Mouse (Mus musculus): ENCODE results near the gene Mnat1.
"Not testable (repeated sequence)": the region's sequence is repeated elsewhere in the genome, so short reads cannot be mapped to it uniquely, and the experiment has no call there.

Gene Mnat1

DNA sequence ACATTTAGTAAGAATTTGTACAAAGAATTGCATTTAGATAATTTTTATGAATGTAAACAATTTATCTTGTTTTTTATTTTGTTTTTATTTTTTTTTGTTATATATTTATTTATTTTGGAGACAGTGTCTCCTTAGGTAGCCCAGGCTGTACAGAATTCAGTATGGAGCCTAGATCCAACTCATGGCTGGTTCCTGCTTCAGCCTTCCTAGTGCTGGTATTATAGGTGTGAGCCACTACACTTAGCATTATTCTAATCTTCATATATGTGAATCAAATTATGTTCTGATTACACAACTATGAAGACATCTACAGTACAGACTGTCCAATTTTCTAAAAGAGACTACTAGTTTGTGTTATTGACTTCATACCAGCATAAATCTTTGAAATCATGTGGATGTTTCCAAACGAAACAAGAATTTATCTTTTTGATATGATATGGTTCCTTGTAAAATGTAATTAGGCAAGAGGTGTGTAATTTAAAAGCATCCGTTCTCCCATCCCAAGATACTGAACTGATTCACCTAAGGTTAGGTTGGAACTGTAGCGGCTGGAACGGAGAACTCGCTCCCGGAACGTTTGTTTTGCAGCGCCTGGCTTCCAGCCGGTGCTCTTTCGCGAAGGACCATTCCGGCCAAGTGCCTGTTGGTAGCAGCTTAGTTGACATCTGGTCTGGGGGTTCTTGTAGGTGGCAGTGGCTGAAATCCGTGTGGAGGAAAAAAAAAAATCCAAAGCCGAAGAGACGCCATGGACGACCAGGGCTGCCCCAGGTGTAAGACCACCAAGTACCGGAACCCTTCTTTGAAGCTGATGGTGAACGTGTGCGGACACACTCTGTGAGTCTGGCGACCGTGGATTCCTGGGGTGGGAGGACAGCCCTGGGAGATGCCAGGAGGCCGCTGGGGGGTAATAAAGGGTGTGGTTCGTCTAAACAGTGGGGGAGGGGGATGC is at the start of gene Mnat1:
Gene Mnat1 (plus strand): TSS at position 625 of the 949 bp plus-strand sequence.
- peak; percentile 86 for DNase-seq

- not testable (repeated sequence) for DNase-seq
Measured at GRCm38 (mm10) chr12:73081828-73082227, 41.7 kb upstream of the Mnat1 start.

- DNase-seq, result no peak
Measured at GRCm38 (mm10) chr12:73083773-73084172, 39.7 kb upstream of the Mnat1 start.

- DNase-seq, result no peak
Measured at GRCm38 (mm10) chr12:73085739-73086630, 37.5 kb upstream of the Mnat1 start.

- DNase-seq, result no peak
Measured at GRCm38 (mm10) chr12:73087086-73087485, 36.4 kb upstream of the Mnat1 start.

GRCm38 (mm10) chr12:73088500-73088899 is 35.0 kb upstream of the Mnat1 start:
- DNase-seq, result no peak

GRCm38 (mm10) chr12:73088911-73089310 is 34.6 kb upstream of the Mnat1 start:
- DNase-seq, result no peak

DNA sequence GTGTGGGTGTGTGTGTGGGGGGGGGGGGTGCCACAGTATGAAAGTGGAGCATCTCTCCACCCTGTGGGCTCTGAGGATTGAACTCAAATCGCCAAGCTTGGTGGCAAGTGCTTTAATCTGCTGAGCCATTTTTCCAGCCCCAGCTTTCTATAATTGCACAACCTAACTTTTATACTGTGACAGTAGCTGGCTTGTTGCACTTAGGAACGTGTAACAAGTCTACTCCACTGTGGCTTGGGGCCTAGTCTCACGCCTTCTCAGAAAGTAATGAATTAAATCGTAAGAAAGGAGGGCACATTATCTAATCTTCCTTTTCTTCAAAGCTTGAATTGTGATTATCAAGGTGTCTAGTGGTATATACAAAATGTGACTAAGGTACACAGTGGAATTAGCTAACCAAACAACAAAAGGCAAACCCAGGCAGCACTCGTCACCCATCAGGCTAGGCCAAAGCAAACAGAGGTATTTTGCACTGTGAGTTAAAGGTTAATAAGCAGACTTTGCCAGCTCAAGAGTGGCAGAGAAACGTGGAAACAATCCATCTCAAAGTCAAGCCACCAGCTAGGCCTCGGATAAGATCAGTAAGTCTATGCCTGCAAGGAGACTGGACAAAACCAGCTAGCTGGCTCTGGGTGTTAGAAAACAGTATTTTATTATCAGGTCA is 32.7 kb upstream of the Mnat1 start:
- no peak for DNase-seq

GRCm38 (mm10) chr12:73094189-73094588 is 29.3 kb upstream of the Mnat1 start:
- DNase-seq, result no peak

GRCm38 (mm10) chr12:73094605-73095004 is 28.9 kb upstream of the Mnat1 start:
- DNase-seq, result no peak

GRCm38 (mm10) chr12:73096177-73096576 is 27.3 kb upstream of the Mnat1 start:
- not testable (repeated sequence) for DNase-seq

DNA sequence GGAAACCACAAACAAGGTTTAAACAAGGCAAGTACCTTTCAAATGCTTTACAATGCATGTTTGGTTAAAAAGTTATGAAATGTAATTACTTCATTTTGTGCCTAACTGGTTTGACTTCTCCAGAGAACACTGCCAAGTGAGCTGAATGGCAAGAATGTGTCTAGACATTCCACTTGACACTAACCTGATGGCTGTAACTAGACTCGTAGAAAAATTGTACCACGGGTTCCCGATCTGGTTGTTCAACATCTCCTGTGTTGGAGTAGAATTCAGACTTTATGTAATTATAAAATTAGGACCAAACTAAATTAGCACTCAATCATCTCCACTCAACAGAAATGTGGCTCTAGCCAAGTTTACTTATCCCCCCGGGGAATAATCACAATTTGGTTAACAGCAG is 24.9 kb upstream of the Mnat1 start:
- no peak for DNase-seq

DNA sequence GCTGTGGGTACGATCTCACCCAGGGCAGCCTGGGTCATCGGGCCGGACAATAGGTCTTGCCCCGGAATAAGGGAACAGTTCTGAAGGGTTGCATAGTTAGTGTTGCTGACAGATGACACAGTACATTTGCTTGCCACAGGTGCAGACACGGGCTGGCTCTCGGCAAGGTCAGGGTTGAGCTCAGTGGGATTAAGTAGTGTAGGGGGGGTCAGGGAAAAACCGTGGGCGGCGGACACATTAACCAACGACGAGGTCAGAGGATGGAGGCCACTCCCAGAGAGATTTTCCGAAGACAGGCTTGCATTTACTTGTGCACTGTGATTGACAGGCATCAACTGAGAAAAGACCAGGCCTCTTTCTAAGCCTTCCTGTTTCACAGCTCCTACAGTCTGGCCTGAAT is 19.8 kb upstream of the Mnat1 start:
- DNase-seq, result no peak

DNA sequence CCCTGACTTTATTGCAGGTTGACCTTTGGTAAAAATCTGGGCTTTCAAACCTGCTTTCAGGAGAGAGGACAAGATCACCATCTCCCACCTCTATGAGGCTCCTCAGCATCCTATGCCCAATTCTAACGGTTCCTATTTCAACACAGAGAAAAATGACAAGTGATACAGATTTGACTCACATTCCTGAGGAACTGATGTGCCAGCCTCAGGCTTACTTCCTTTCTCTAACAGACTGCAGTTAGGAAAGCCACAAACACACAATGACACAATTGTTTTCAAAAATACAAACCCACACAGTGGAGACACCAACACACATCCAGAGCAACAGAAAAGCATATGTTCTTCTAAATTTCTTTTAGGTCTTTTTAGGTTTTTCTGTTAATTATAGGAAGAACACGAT is 15.7 kb upstream of the Mnat1 start:
- DNase-seq, result no peak

DNA sequence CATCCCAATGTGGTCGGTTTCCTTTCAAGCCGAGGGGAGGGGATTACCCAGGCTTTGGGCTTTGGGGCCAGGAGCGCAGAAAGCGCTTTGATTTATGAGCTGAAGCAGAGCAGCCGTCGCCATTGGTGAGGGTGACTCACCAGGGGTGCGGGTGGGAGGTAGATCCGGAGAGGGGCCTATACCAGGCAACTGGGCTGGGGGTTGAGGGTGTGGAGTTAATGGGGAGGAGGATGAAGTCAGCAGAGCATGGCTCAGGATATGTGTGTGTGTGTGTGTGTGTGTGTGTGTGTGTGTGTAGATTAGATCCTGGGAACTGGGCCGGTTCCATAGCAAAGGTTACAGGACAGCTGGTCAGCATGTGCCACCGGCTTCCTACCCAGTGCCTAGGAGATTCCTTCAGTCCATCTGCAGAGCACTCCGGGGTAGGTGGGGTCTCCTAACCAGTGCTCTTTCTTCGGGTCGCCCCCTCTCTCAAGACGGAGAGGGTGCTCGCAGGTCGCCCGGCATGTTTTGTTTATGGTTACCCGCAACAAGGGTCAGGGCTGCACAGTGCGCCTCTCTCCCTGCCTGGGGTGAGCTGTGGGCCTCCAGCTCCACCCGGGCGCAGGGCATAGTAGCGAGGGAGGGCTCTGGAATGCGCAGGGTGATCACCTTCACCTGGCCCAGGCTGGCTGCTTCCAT is 12.9 kb upstream of the Mnat1 start:
- no peak for DNase-seq

- no peak for DNase-seq
Measured at GRCm38 (mm10) chr12:73111561-73112325, 11.8 kb upstream of the Mnat1 start.

GRCm38 (mm10) chr12:73112326-73113087 is 11.0 kb upstream of the Mnat1 start:
- DNase-seq, result peak; percentile 55

- DNase-seq, result peak; percentile 84
Measured at GRCm38 (mm10) chr12:73113196-73113595, 10.3 kb upstream of the Mnat1 start, which contains the start of gene Six4. Six4 (minus strand) TSS chr12:73113456.

- DNase-seq, result no peak
Measured at GRCm38 (mm10) chr12:73125250-73125649, 1.7 kb downstream of the Mnat1 start.

DNA sequence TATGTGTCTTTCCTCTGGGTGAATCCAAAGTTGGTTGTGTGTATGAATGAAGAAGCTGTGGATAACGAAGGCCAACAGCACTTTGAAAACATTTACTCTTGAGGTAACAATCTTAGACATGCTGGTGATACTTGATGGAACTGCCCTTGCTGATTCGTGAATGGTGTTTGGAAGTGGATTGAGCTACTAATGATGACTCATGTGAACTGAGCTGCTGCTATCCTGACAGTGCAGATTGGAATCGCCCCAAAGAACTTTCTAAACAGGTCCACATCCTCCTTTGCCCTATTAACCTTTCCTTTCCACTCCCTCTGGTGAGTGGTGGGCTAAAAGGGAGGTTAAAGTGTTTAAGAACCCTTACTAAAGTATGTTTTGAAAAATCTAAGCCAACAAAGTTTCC is 17.2 kb downstream of the Mnat1 start:
- no peak for DNase-seq

GRCm38 (mm10) chr12:73147236-73147635 is 23.7 kb downstream of the Mnat1 start:
- DNase-seq, result no peak

Data from cerebellum, adult 9-10 months (tissue).